Mouse (Mus musculus): Measurements from ENCODE around the gene Fbxl19. TPM values are rescaled to one million over a fixed set of nuclear protein-coding genes. Genes with fewer than 3 reads are reported as not detected.

Fbxl19 gene
- polyA plus RNA-seq, 1 experiment from 2014 or later = 5.3 TPM

DNA sequence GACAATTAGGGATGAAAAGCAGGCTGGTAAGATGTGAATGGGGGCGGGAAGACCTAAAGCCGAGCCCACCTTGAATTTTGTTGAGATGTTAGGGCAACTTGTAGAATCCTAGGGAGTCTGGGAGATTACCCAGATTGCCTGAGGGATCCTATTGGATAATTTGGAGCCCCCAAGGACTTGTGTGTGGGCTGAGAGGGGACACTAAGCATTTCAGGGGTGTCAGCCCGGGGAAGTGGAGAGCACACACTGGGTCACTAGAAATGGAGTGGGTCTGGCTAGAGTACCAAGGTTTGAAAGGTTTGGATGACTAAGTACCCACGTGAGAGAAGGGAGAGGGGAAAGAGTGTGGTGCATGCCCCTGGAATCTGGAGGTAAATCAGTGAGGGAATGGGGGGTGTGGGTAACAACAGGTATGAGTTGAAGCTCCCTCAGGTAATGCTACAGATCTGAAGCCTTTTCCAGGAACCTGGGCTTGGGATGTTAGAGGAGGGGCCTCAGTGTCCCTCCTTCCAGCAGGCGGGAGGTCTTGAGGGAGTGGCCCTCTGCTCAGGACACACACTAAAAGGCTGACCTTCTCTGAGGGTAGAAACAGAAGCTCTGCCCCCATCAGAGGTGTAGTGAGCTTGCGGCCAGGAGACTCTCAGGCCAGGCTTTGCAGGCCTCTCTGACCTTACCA is 3.4 kb downstream of the Fbxl19 start:
- TF ChIP-seq CTCF (IDR thresholded peaks at IDR 0.05; ENCODE audit: low read depth) = no peak
- Histone ChIP-seq H3K9ac (peak overlapping the region; percentile 80), H3K27ac (ENCODE audit: low read depth) (peak overlapping the region; percentile 86; the same call in 1 of the 2 replicates), H3K4me3 (ENCODE audit: low read depth, low read length) (peak overlapping the region; percentile 67), H3K4me1 (ENCODE audit: insufficient read depth) (peaks cover 8% of the 10 kb centered on the region; the same call in 1 of the 2 replicates), H3K36me3 (ENCODE audit: insufficient read depth) (peaks cover 50% of the 10 kb centered on the region), H3K4me2 (peak overlapping the region; percentile 86), H3K9me3 (ENCODE audit: low read depth, low read length) (no peaks in the 10 kb centered on the region), H3K27me3 (ENCODE audit: insufficient read depth, low read length) (no peaks in the 10 kb centered on the region)
- no peak for ATAC-seq (ENCODE audit: insufficient read depth)
- DNase-seq = no peak
- WGBS = 28% methylated on average over 6 of the region's 6 CpGs

DNA sequence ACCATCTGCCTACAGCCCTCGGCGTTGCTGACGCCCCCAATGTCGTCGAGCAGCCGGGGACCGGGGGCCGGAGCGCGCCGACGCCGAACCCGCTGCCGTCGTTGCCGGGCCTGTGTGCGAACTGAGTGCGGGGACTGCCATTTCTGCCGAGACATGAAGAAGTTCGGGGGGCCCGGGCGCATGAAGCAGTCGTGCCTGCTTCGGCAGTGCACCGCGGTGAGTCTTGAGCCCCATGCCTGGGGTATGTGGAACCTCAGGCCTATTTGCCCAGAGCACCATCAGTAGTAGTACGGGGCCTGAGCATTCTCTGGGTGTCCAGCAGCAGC is 3.9 kb downstream of the Fbxl19 start:
- no peak for TF ChIP-seq CTCF (IDR thresholded peaks at IDR 0.05; ENCODE audit: low read depth)
- Histone ChIP-seq H3K27me3 (ENCODE audit: insufficient read depth, low read length) (no peaks in the 10 kb centered on the region), H3K27ac (ENCODE audit: low read depth) (no peak overlapping the region), H3K4me2 (peak overlapping the region; percentile 86), H3K9ac (0 out of 2 replicates have a peak overlapping the region, but pooled peaks have one; percentile 80), H3K4me1 (ENCODE audit: insufficient read depth) (peaks cover 8% of the 10 kb centered on the region; the same call in 1 of the 2 replicates), H3K4me3 (ENCODE audit: low read depth, low read length) (no peak overlapping the region), H3K9me3 (ENCODE audit: low read depth, low read length) (no peaks in the 10 kb centered on the region), H3K36me3 (ENCODE audit: insufficient read depth) (peaks cover 55% of the 10 kb centered on the region)
- DNase-seq (no peak), ATAC-seq (ENCODE audit: insufficient read depth) (no peak)
- 89% methylated on average over 28 of the region's 28 CpGs for WGBS

DNA sequence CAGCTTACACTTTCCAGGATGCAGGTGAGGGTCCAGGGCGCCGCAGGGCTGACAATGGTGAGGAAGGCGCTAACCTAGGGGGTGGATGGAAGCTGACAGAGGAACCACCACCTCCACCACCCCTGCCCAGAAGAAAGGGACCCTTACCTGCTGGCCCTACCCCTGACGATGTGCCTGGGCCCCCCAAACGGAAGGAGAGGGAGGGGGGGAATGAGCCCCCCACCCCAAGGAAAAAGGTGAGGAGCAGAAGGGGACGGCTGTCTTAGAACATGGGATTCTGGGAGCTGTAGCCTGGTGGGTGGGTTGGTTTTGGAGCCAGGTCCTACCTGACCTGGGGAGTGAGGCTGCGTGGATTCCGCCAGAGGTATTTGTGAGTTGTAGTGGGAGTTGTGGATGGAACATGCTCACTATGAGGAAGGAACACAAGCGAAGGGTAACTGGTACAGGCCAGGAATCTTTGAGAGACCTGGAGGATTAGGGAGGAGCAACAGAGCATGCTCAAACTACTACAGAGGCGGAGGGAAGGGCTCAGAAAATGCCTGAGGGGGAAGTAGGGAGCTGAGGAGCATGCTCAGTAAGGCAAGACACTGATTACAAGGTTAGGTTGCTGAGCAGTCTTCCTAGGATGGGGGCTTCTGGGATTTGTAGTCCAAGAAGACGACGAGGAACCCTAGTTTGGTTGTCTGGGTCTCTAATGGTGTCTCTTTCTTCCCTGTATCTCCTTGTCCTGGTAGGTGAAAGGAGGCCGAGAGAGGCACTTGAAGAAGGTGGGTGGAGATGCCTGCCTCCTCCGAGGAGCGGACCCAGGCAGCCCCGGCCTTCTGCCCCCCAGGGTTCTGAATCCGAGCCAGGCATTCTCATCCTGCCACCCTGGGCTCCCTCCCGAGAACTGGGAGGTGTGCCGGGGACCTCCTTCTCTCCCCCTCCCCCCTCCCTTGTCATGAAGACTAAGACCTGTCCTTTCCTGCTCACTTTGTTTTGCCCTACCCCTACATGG is 6.1 kb downstream of the Fbxl19 start:
- H3K4me2 ChIP-seq = no peak overlapping the region
- peaks cover 4% of the 10 kb centered on the region; the same call in 1 of the 2 replicates for H3K4me1 ChIP-seq (ENCODE audit: insufficient read depth)
- DNase-seq = no peak
- H3K4me3 ChIP-seq (ENCODE audit: low read depth, low read length) = no peak overlapping the region
- H3K27me3 ChIP-seq (ENCODE audit: insufficient read depth, low read length) = no peaks in the 10 kb centered on the region
- H3K9ac ChIP-seq = peak overlapping the region; percentile 13; the same call in 1 of the 2 replicates
- H3K9me3 ChIP-seq (ENCODE audit: low read depth, low read length) = no peaks in the 10 kb centered on the region
- H3K27ac ChIP-seq (ENCODE audit: low read depth) = no peak overlapping the region
- no peak for ATAC-seq (ENCODE audit: insufficient read depth)
- 86% methylated on average over 19 of the region's 19 CpGs for WGBS
- H3K36me3 ChIP-seq (ENCODE audit: insufficient read depth) = peaks cover 78% of the 10 kb centered on the region
- TF ChIP-seq CTCF (IDR thresholded peaks at IDR 0.05; ENCODE audit: low read depth) = no peak

DNA sequence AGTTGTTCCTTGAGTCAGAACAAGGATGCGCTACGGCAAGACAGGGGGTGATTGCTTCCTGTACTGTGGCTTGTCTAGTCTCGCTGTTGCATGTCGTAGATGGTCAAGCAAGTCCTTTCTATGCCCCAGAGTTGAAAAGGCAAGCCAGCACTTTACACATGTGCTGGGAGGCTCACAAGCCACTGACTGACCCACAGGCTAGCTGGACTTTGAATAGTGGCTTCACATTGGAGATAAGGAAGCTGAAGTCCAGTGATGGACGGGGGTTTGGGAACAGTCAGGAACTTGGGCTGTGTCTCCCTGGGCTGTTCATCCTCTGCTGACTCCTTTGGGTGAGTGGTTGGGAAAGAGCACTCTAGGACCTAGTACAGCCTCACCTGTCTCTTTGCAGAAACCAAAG is 7.3 kb downstream of the Fbxl19 start:
- Histone ChIP-seq H3K36me3 (ENCODE audit: insufficient read depth) (peaks cover 89% of the 10 kb centered on the region), H3K9ac (no peak overlapping the region), H3K4me3 (ENCODE audit: low read depth, low read length) (no peak overlapping the region), H3K27ac (ENCODE audit: low read depth) (no peak overlapping the region), H3K27me3 (ENCODE audit: insufficient read depth, low read length) (no peaks in the 10 kb centered on the region), H3K4me1 (ENCODE audit: insufficient read depth) (peaks cover 4% of the 10 kb centered on the region; the same call in 1 of the 2 replicates), H3K4me2 (no peak overlapping the region), H3K9me3 (ENCODE audit: low read depth, low read length) (no peaks in the 10 kb centered on the region)
- DNase-seq = no peak
- 88% methylated on average over 5 of the region's 5 CpGs for WGBS
- ATAC-seq (ENCODE audit: insufficient read depth) = no peak
- no peak for TF ChIP-seq CTCF (IDR thresholded peaks at IDR 0.05; ENCODE audit: low read depth)

DNA sequence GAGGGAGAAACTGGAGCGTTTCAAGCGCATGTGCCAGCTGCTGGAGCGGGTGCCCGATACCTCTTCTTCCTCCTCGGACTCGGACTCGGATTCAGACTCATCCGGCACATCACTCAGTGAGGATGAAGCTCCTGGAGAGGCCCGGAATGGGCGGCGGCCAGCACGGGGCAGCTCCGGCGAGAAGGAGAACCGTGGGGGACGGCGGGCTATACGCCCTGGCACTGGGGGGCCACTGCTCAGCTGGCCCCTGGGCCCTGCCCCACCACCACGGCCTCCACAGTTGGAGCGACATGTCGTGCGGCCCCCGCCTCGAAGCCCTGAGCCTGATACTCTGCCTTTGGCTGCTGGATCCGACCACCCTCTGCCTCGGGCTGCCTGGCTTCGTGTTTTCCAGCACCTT is 7.7 kb downstream of the Fbxl19 start:
- no peaks in the 10 kb centered on the region for H3K9me3 ChIP-seq (ENCODE audit: low read depth, low read length)
- ATAC-seq (ENCODE audit: insufficient read depth) (no peak), DNase-seq (no peak)
- TF ChIP-seq CTCF (IDR thresholded peaks at IDR 0.05; ENCODE audit: low read depth) = no peak
- H3K36me3 ChIP-seq (ENCODE audit: insufficient read depth) = peaks cover 94% of the 10 kb centered on the region
- WGBS = 91% methylated on average over 27 of the region's 27 CpGs
- H3K4me2 ChIP-seq = no peak overlapping the region
- no peak overlapping the region for H3K27ac ChIP-seq (ENCODE audit: low read depth)
- H3K4me3 ChIP-seq (ENCODE audit: low read depth, low read length) = no peak overlapping the region
- no peak overlapping the region for H3K9ac ChIP-seq
- peaks cover 4% of the 10 kb centered on the region; the same call in 1 of the 2 replicates for H3K4me1 ChIP-seq (ENCODE audit: insufficient read depth)
- no peaks in the 10 kb centered on the region for H3K27me3 ChIP-seq (ENCODE audit: insufficient read depth, low read length)

DNA sequence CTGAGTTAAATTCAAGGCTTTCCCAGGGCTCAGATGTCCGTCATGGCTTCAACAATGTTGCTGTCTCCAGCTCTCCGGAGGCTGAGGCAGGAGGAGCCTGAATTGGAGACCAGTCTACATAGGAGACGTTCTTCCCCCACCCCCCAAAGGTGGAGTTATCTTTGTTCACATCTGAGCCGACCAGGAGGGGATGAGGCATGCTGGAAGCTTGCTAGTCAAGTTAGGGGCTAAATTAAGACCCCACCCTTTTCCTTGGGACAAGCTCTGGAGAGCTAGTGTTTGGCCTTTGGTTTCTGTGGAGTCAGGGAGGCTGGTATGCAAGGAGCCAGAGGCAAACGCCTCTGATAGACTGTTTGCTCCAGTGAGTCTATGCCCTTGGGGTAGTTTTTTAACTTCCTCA is 8.8 kb downstream of the Fbxl19 start:
- TF ChIP-seq CTCF (IDR thresholded peaks at IDR 0.05; ENCODE audit: low read depth) = no peak
- Histone ChIP-seq H3K4me1 (ENCODE audit: insufficient read depth) (no peaks in the 10 kb centered on the region), H3K36me3 (ENCODE audit: insufficient read depth) (peaks cover 100% of the 10 kb centered on the region), H3K9ac (no peak overlapping the region), H3K4me3 (ENCODE audit: low read depth, low read length) (no peak overlapping the region), H3K9me3 (ENCODE audit: low read depth, low read length) (no peaks in the 10 kb centered on the region), H3K4me2 (no peak overlapping the region), H3K27ac (ENCODE audit: low read depth) (no peak overlapping the region), H3K27me3 (ENCODE audit: insufficient read depth, low read length) (no peaks in the 10 kb centered on the region)
- DNase-seq (no peak), ATAC-seq (ENCODE audit: insufficient read depth) (no peak)
- 62% methylated on average over 5 of the region's 5 CpGs for WGBS

DNA sequence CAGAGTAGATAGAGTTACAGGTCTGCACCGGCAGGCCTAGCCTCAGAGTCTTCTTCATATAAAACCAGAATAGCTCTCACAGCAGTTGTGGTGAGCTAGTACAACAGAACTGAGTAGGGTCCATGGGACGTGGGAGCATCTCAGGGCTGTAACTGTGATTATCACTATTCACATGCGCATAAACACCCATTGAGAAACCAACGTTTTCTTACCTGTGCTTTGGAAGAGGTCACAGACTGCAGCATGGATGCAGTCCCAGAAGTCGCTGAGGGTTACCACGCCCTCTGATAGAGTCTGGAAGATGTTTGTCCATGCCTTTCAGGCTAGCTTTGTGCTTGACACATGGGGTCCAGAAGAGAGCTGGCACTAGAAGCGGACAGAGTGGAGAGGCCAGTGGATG is 9.4 kb downstream of the Fbxl19 start:
- Histone ChIP-seq H3K27me3 (ENCODE audit: insufficient read depth, low read length) (no peaks in the 10 kb centered on the region), H3K9me3 (ENCODE audit: low read depth, low read length) (no peaks in the 10 kb centered on the region), H3K4me2 (no peak overlapping the region), H3K4me1 (ENCODE audit: insufficient read depth) (no peaks in the 10 kb centered on the region), H3K36me3 (ENCODE audit: insufficient read depth) (peaks cover 100% of the 10 kb centered on the region), H3K27ac (ENCODE audit: low read depth) (no peak overlapping the region), H3K4me3 (ENCODE audit: low read depth, low read length) (no peak overlapping the region), H3K9ac (no peak overlapping the region)
- WGBS = 82% methylated on average over 7 of the region's 7 CpGs
- no peak for TF ChIP-seq CTCF (IDR thresholded peaks at IDR 0.05; ENCODE audit: low read depth)
- ATAC-seq (ENCODE audit: insufficient read depth) (no peak), DNase-seq (no peak)

All from lung, embryonic 14.5 days (tissue).